Mouse (Mus musculus): ENCODE data around the gene Selenoi. TPM values are rescaled to one million over a fixed set of nuclear protein-coding genes. Genes with fewer than 3 reads are reported as not detected.

The Selenoi gene
- 22.7 and 24.1 TPM in 2 replicates for polyA plus RNA-seq (2014; fragmentation: Nextera tagmentation; extraction: Ambion mirVana)

DNA sequence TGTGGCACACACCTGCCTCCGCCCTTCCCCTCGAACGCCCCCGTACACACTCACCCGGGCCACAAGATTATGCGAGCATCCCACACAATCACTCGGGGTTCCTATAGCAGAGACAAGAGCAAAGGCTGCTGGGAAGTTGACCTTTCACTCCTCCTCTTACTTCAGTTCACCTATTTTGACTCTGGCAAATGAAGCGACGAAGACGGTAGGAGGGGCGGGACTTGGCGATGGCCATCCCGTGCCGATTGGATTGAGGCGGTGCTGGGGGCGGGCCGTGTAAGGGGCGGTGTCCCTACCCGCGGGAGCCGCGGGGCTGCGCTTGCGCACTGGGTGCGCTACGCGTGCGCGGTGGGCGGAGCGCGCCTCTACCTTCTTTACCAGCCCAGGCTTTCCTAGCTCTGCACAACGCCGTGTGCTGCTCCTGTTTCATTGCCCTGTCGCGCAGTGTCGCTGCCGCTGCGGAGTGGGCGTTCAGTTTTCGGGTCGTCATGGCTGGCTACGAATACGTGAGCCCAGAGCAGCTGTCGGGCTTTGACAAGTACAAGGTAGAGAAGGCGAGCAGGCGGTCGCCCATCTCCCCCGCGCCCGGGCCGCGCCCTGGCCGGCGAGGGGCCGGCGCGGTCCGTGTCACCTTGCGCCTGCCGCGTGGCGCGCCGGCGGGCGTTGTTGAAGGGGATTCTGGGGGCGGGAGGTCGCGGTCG, at the start of gene Selenoi:
Gene Selenoi (plus strand): TSS at position 311 of the 701 bp plus-strand sequence.
- ATAC-seq (replicated peaks; ENCODE audit: low FRiP score) (peak; percentile 100), DNase-seq (ENCODE audit: low spot score) (peak; percentile 98)
- H3K4me2 ChIP-seq (ENCODE audit: low read depth, low read length, severe bottlenecking), result peak within 1 kb of the TSS; percentile 74
- 4% methylated on average over 71 of the region's 71 CpGs for WGBS
- H3K27ac ChIP-seq (ENCODE audit: low read depth, low read length), result peak within 1 kb of the TSS; percentile 75
- H3K27me3 ChIP-seq (ENCODE audit: control insufficient read depth, insufficient read depth, low read length), result no peaks in the 10 kb centered on the region
- no peaks in the 10 kb centered on the region for H3K9me3 ChIP-seq (ENCODE audit: control insufficient read depth, low read length)
- H3K4me3 ChIP-seq (ENCODE audit: low read depth, low read length), result peak within 1 kb of the TSS; percentile 66
- peak within 1 kb of the TSS; percentile 69 for H3K9ac ChIP-seq (ENCODE audit: low read length)
- no peaks in the 10 kb centered on the region for H3K36me3 ChIP-seq (ENCODE audit: control insufficient read depth, insufficient read depth, low read length)
- peaks cover 5% of the 10 kb centered on the region; the same call in 1 of the 2 replicates for H3K4me1 ChIP-seq (replicated peaks; ENCODE audit: control insufficient read depth, insufficient read depth, low read length)

- no peak overlapping the region for H3K4me2 ChIP-seq (ENCODE audit: low read depth, low read length, severe bottlenecking)
- DNase-seq (ENCODE audit: low spot score) (no peak), ATAC-seq (replicated peaks; ENCODE audit: low FRiP score) (no peak)
- no peak overlapping the region for H3K9ac ChIP-seq (ENCODE audit: low read length)
- WGBS, result 93% methylated on average over 12 of the region's 12 CpGs
- H3K9me3 ChIP-seq (ENCODE audit: control insufficient read depth, low read length), result no peaks in the 10 kb centered on the region
- no peak overlapping the region for H3K4me3 ChIP-seq (ENCODE audit: low read depth, low read length)
- no peaks in the 10 kb centered on the region for H3K4me1 ChIP-seq (replicated peaks; ENCODE audit: control insufficient read depth, insufficient read depth, low read length)
- no peaks in the 10 kb centered on the region for H3K27me3 ChIP-seq (ENCODE audit: control insufficient read depth, insufficient read depth, low read length)
- no peak overlapping the region for H3K27ac ChIP-seq (ENCODE audit: low read depth, low read length)
- no peaks in the 10 kb centered on the region; the same call in 1 of the 2 replicates for H3K36me3 ChIP-seq (ENCODE audit: control insufficient read depth, insufficient read depth, low read length)
These were observed 44.5 kb upstream of the Selenoi start for GRCm38 (mm10) chr5:30187687-30188485.

DNA sequence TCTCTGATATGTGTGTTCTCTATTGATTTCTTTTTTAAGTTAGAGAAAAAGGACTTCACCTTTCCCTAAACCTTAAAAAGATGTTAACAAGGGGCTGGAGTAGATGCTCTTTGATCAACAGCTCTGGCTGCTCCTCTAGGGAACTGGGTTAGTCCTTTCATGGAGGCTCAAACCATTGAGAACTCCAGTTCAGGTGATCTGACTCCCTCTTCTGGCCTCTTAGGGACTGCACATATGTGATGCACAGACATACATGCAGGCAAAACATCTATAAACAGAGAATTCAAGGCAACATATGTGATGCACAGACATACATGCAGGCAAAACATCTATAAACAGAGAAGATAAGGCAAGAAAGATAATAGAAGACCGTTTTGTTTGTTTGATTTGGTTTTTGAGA, 39.9 kb upstream of the Selenoi start:
- no peak overlapping the region for H3K27ac ChIP-seq (ENCODE audit: low read depth, low read length)
- H3K27me3 ChIP-seq (ENCODE audit: control insufficient read depth, insufficient read depth, low read length), result no peaks in the 10 kb centered on the region
- ATAC-seq (replicated peaks; ENCODE audit: low FRiP score) (no peak), DNase-seq (ENCODE audit: low spot score) (no peak)
- no peaks in the 10 kb centered on the region; the same call in 1 of the 2 replicates for H3K36me3 ChIP-seq (ENCODE audit: control insufficient read depth, insufficient read depth, low read length)
- no peak overlapping the region for H3K4me3 ChIP-seq (ENCODE audit: low read depth, low read length)
- H3K9ac ChIP-seq (ENCODE audit: low read length), result no peak overlapping the region
- H3K4me1 ChIP-seq (replicated peaks; ENCODE audit: control insufficient read depth, insufficient read depth, low read length), result no peaks in the 10 kb centered on the region
- H3K9me3 ChIP-seq (ENCODE audit: control insufficient read depth, low read length), result no peaks in the 10 kb centered on the region
- H3K4me2 ChIP-seq (ENCODE audit: low read depth, low read length, severe bottlenecking), result no peak overlapping the region
- WGBS, result 87% methylated on average over 1 of the region's 1 CpGs

DNA sequence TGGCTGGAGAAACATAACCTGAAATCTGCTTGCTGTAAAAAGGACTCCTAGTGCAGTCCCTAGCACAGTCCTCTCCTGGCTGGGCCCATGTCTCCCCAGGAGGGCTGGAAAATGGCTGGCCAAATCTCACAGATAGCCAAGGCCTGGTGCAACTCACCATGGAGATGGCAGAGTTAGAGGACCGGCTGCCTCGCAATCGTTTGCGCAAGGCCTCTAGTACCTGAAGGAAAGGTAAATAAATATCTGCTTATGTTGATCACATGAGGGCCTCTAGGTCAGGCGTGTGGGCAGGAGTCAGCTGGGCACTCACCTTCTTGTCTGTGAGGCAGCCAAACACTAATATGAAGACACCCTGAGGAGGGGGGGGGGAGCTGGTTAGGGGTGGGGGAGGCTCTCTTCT, 37.0 kb upstream of the Selenoi start:
- 94% methylated on average over 5 of the region's 5 CpGs for WGBS
- DNase-seq (ENCODE audit: low spot score) (no peak), ATAC-seq (replicated peaks; ENCODE audit: low FRiP score) (no peak)
- no peak overlapping the region for H3K4me2 ChIP-seq (ENCODE audit: low read depth, low read length, severe bottlenecking)
- no peaks in the 10 kb centered on the region for H3K27me3 ChIP-seq (ENCODE audit: control insufficient read depth, insufficient read depth, low read length)
- H3K9me3 ChIP-seq (ENCODE audit: control insufficient read depth, low read length), result no peaks in the 10 kb centered on the region
- H3K27ac ChIP-seq (ENCODE audit: low read depth, low read length), result no peak overlapping the region
- H3K4me1 ChIP-seq (replicated peaks; ENCODE audit: control insufficient read depth, insufficient read depth, low read length), result no peaks in the 10 kb centered on the region
- H3K36me3 ChIP-seq (ENCODE audit: control insufficient read depth, insufficient read depth, low read length), result no peaks in the 10 kb centered on the region
- H3K4me3 ChIP-seq (ENCODE audit: low read depth, low read length), result no peak overlapping the region
- H3K9ac ChIP-seq (ENCODE audit: low read length), result no peak overlapping the region

GRCm38 (mm10) chr5:30198257-30198656, 34.1 kb upstream of the Selenoi start:
- Histone ChIP-seq H3K27me3 (ENCODE audit: control insufficient read depth, insufficient read depth, low read length) (no peaks in the 10 kb centered on the region), H3K4me1 (replicated peaks; ENCODE audit: control insufficient read depth, insufficient read depth, low read length) (no peaks in the 10 kb centered on the region), H3K27ac (ENCODE audit: low read depth, low read length) (no peak overlapping the region), H3K9ac (ENCODE audit: low read length) (no peak overlapping the region), H3K9me3 (ENCODE audit: control insufficient read depth, low read length) (no peaks in the 10 kb centered on the region), H3K4me3 (ENCODE audit: low read depth, low read length) (no peak overlapping the region), H3K36me3 (ENCODE audit: control insufficient read depth, insufficient read depth, low read length) (no peaks in the 10 kb centered on the region), H3K4me2 (ENCODE audit: low read depth, low read length, severe bottlenecking) (no peak overlapping the region)
- WGBS, result 78% methylated on average over 7 of the region's 7 CpGs
- no peak for ATAC-seq (replicated peaks; ENCODE audit: low FRiP score)
- DNase-seq (ENCODE audit: low spot score), result no peak

DNA sequence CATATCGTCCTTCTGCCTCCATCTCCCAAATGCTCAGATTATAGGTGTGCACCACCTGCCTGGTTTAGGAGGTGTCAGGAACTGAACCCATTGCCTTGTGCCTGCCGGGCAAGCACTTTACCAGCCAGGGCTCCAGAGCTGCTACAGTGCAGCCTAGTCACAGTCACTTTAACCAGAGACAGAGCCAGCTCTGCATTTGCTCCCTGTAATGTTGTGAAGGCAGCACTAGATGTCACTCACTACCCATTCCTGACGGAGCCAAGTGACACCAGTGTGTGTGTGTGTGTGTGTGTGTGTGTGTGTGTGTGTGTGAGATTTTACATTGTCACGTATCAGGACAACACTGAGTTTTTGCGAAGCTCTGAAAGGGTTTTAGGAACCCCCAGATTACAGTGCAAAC, 30.9 kb upstream of the Selenoi start:
- no peak for DNase-seq (ENCODE audit: low spot score)
- ATAC-seq (replicated peaks; ENCODE audit: low FRiP score), result no peak

GRCm38 (mm10) chr5:30202221-30202620, 30.2 kb upstream of the Selenoi start:
- no peaks in the 10 kb centered on the region for H3K36me3 ChIP-seq (ENCODE audit: control insufficient read depth, insufficient read depth, low read length)
- H3K4me3 ChIP-seq (ENCODE audit: low read depth, low read length), result no peak overlapping the region
- ATAC-seq (replicated peaks; ENCODE audit: low FRiP score), result no peak
- no peak overlapping the region for H3K9ac ChIP-seq (ENCODE audit: low read length)
- H3K9me3 ChIP-seq (ENCODE audit: control insufficient read depth, low read length), result no peaks in the 10 kb centered on the region
- no peak overlapping the region for H3K4me2 ChIP-seq (ENCODE audit: low read depth, low read length, severe bottlenecking)
- no peaks in the 10 kb centered on the region for H3K4me1 ChIP-seq (replicated peaks; ENCODE audit: control insufficient read depth, insufficient read depth, low read length)
- H3K27me3 ChIP-seq (ENCODE audit: control insufficient read depth, insufficient read depth, low read length), result no peaks in the 10 kb centered on the region
- no peak overlapping the region for H3K27ac ChIP-seq (ENCODE audit: low read depth, low read length)
- WGBS, result 89% methylated on average over 7 of the region's 7 CpGs
- DNase-seq (ENCODE audit: low spot score), result no peak

More for the DNA sequence above, 30.9 kb upstream of the Selenoi start:
- H3K36me3 ChIP-seq (ENCODE audit: control insufficient read depth, insufficient read depth, low read length), result no peaks in the 10 kb centered on the region
- no peaks in the 10 kb centered on the region for H3K9me3 ChIP-seq (ENCODE audit: control insufficient read depth, low read length)
- WGBS, result 53% methylated on average over 5 of the region's 5 CpGs
- H3K27me3 ChIP-seq (ENCODE audit: control insufficient read depth, insufficient read depth, low read length), result no peaks in the 10 kb centered on the region
- no peak overlapping the region for H3K4me2 ChIP-seq (ENCODE audit: low read depth, low read length, severe bottlenecking)
- no peak overlapping the region for H3K9ac ChIP-seq (ENCODE audit: low read length)
- H3K4me1 ChIP-seq (replicated peaks; ENCODE audit: control insufficient read depth, insufficient read depth, low read length), result no peaks in the 10 kb centered on the region
- H3K27ac ChIP-seq (ENCODE audit: low read depth, low read length), result no peak overlapping the region
- H3K4me3 ChIP-seq (ENCODE audit: low read depth, low read length), result no peak overlapping the region

DNA sequence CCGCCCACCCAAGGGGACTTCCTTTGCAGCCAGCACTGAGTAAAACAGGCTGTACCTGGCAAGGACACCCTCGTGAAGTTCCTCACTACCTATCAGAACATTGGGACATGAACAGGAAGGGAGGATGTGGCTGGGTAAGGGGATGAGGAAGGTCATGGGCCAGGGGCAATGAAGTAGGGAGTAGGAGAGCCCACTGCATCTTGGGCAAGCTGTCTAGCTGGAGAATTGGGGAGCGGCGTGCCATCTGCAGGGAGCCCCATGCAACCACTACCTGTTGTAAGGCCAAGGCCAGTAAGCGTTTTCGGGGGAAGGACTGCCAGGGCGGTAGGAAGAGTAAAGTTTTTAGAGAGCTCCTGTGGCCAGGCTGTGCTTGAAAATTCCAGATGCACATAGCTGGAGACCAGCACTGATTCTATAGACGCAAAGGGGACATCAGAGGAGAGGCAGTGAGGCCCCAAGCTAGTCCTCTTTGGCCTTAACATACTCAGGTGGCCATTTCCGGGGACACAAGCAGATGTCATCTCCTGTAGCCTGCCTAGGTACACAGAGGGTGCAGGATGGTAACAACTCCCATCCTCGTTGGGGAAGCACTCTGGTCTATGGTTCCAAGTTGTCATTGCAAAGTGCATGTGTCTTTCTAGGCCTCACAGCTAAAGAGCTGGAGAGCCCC, 29.0 kb upstream of the Selenoi start:
- no peaks in the 10 kb centered on the region for H3K27me3 ChIP-seq (ENCODE audit: control insufficient read depth, insufficient read depth, low read length)
- DNase-seq (ENCODE audit: low spot score), result no peak
- no peaks in the 10 kb centered on the region for H3K36me3 ChIP-seq (ENCODE audit: control insufficient read depth, insufficient read depth, low read length)
- 85% methylated on average over 10 of the region's 10 CpGs for WGBS
- H3K27ac ChIP-seq (ENCODE audit: low read depth, low read length), result no peak overlapping the region
- H3K9me3 ChIP-seq (ENCODE audit: control insufficient read depth, low read length), result no peaks in the 10 kb centered on the region
- no peak overlapping the region for H3K9ac ChIP-seq (ENCODE audit: low read length)
- no peak overlapping the region for H3K4me3 ChIP-seq (ENCODE audit: low read depth, low read length)
- no peak for ATAC-seq (replicated peaks; ENCODE audit: low FRiP score)
- no peak overlapping the region for H3K4me2 ChIP-seq (ENCODE audit: low read depth, low read length, severe bottlenecking)
- H3K4me1 ChIP-seq (replicated peaks; ENCODE audit: control insufficient read depth, insufficient read depth, low read length), result no peaks in the 10 kb centered on the region
